Mouse (Mus musculus) heart, adult 2 months (tissue): ENCODE data around the gene Zcchc24. TPM values are rescaled to one million over a fixed set of nuclear protein-coding genes. Genes with fewer than 3 reads are reported as not detected.

ENCODE experiments used
- DNase-seq, 2 experiments: peaks; one replicate each; pipeline ENCODE4 v3.0.0; 2021
- H3K27ac ChIP-seq: fragments of 200-600 bp; 2 replicates; pipeline ENCODE4 v1.8.1; 2022
- H3K27me3 ChIP-seq: fragments of 200-500 bp; 2 replicates; pipeline ENCODE4 v1.6.1; 2012; ENCODE audit warnings: mild to moderate bottlenecking, low read length, inconsistent platforms, mixed read lengths; ENCODE audit not compliant: control insufficient read depth, insufficient read depth
- H3K36me3 ChIP-seq: fragments of 200-500 bp; 2 replicates; pipeline ENCODE4 v1.6.1; 2012; ENCODE audit warnings: low read length, inconsistent platforms; ENCODE audit not compliant: control insufficient read depth, insufficient read depth
- H3K4me1 ChIP-seq: fragments of 200-500 bp; 2 replicates; pipeline ENCODE4 v1.6.1; 2011; ENCODE audit warnings: low read length; ENCODE audit not compliant: control insufficient read depth, insufficient read depth
- H3K4me3 ChIP-seq: fragments of 200-600 bp; 2 replicates; pipeline ENCODE4 v1.8.1; 2022
- H3K79me2 ChIP-seq: fragments of 200-500 bp; replicated peaks from 2 replicates; pipeline ENCODE4 v1.6.1; 2012; ENCODE audit warnings: mild to moderate bottlenecking, inconsistent platforms, low read length, moderate library complexity, mixed read lengths; ENCODE audit not compliant: control insufficient read depth, insufficient read depth
- H3K9ac ChIP-seq: fragments of 200-500 bp; 2 replicates; pipeline ENCODE4 v1.6.1; 2012; ENCODE audit warnings: low read depth, mild to moderate bottlenecking, control low read depth, inconsistent platforms, low read length, mixed read lengths
- CTCF ChIP-seq: fragments of 200-600 bp; IDR thresholded peaks from 2 replicates; pipeline ENCODE4 v1.8.1; 2022; ENCODE audit warnings: antibody characterized with exemption, mild to moderate bottlenecking, moderate library complexity
- EP300 ChIP-seq: fragments of 200-500 bp; IDR thresholded peaks from 2 replicates; pipeline ENCODE4 v1.6.1; 2011; ENCODE audit warnings: low read depth, low read length, control low read depth; ENCODE audit not compliant: insufficient read depth
- POLR2A ChIP-seq: fragments of 200-500 bp; IDR thresholded peaks from 2 replicates; pipeline ENCODE4 v1.6.1; 2011; ENCODE audit warnings: mild to moderate bottlenecking, low read depth, low read length, control low read depth; ENCODE audit not compliant: insufficient read depth
- WGBS: fragments of 180-500 bp; shearing (Covaris S2); methylation state at CpG from one replicate; pipeline ENCODE4 v1.1.7; 2018; 5-methylcytosine and 5-hydroxymethylcytosine counted together
- intact Hi-C: fragments of 180-260 bp; cut with DNase I; formaldehyde crosslinking; loops from one replicate; pipeline ENCODE4 v1.15.1; 2025
- polyA plus RNA-seq: library from polyadenylated mRNA; depleted of rRNA; stranded (reverse); fragments of >200 nt; gene quantifications from 2 replicates; pipeline ENCODE4 v1.2.3, GENCODE M21; 2012
- total RNA-seq, 2 experiments: library from RNA; stranded (reverse); gene quantifications; 2 replicates each; pipeline ENCODE4 v1.2.3; 2021

The Zcchc24 gene
- total and polyA plus RNA-seq, 3 experiments = 27.3 to 33.5 (median 33.5) TPM

- H3K27me3 ChIP-seq = no peaks in the 10 kb centered on the region
- intact Hi-C loops = no loop called here
- DNase-seq = no peak
- no peak for TF ChIP-seq POLR2A
- no peak for TF ChIP-seq EP300
- TF ChIP-seq CTCF = no peak
- WGBS = 89% methylated on average over 4 of the region's 4 CpGs
- no peak overlapping the region for H3K27ac ChIP-seq
- no peaks in the 10 kb centered on the region for H3K36me3 ChIP-seq
- H3K4me1 ChIP-seq = peaks cover 3% of the 10 kb centered on the region; the same call in 1 of the 2 replicates
- H3K9ac ChIP-seq = no peak overlapping the region
- no peaks in the 10 kb centered on the region for H3K79me2 ChIP-seq
- H3K4me3 ChIP-seq = no peak overlapping the region
These were observed 16.4 kb upstream of the Zcchc24 start for GRCm38 (mm10) chr14:25785210-25785609.

- Histone ChIP-seq H3K4me1 (peaks cover 2% of the 10 kb centered on the region; the same call in 1 of the 2 replicates), H3K4me3 (no peak overlapping the region), H3K36me3 (no peaks in the 10 kb centered on the region), H3K27ac (no peak overlapping the region), H3K27me3 (no peaks in the 10 kb centered on the region), H3K9ac (no peak overlapping the region), H3K79me2 (no peaks in the 10 kb centered on the region)
- no peak for TF ChIP-seq CTCF
- TF ChIP-seq EP300 = no peak
- TF ChIP-seq POLR2A = no peak
- WGBS = 57% methylated on average over 7 of the region's 7 CpGs
- intact Hi-C loops = no loop called here
- DNase-seq = no peak
These were observed 14.4 kb upstream of the Zcchc24 start for GRCm38 (mm10) chr14:25783220-25783619.

- WGBS = 85% methylated on average over 11 of the region's 11 CpGs
- no peaks in the 10 kb centered on the region for H3K27me3 ChIP-seq
- H3K4me3 ChIP-seq = no peak overlapping the region
- no peak for DNase-seq
- TF ChIP-seq EP300 (no peak), POLR2A (no peak), CTCF (no peak)
- H3K4me1 ChIP-seq = no peaks in the 10 kb centered on the region
- intact Hi-C loops = no loop called here
- no peak overlapping the region for H3K9ac ChIP-seq
- no peaks in the 10 kb centered on the region for H3K36me3 ChIP-seq
- H3K27ac ChIP-seq = no peak overlapping the region
- no peaks in the 10 kb centered on the region for H3K79me2 ChIP-seq
These were observed 11.8 kb upstream of the Zcchc24 start for GRCm38 (mm10) chr14:25780601-25781000.

- no peak for TF ChIP-seq POLR2A
- no peak for TF ChIP-seq CTCF
- peak; percentile 51; the same call in 1 of the 2 replicates for TF ChIP-seq EP300
- no peak for DNase-seq
- Histone ChIP-seq H3K9ac (no peak overlapping the region), H3K27me3 (no peaks in the 10 kb centered on the region), H3K4me1 (peaks cover 5% of the 10 kb centered on the region), H3K79me2 (no peaks in the 10 kb centered on the region), H3K4me3 (no peak overlapping the region), H3K27ac (no peak overlapping the region), H3K36me3 (no peaks in the 10 kb centered on the region)
- intact Hi-C loops = no loop called here
- 55% methylated on average over 6 of the region's 6 CpGs for WGBS
These were observed 7.5 kb upstream of the Zcchc24 start for GRCm38 (mm10) chr14:25776294-25776693.

GRCm38 (mm10) chr14:25774100-25774499 lies 5.3 kb upstream of the Zcchc24 start:
- DNase-seq = no peak
- WGBS = 46% methylated on average over 5 of the region's 5 CpGs
- H3K27ac ChIP-seq = no peak overlapping the region

GRCm38 (mm10) chr14:25773039-25773438 lies 4.2 kb upstream of the Zcchc24 start:
- no peaks in the 10 kb centered on the region for H3K79me2 ChIP-seq
- TF ChIP-seq EP300 (no peak), POLR2A (no peak), CTCF (no peak)
- peaks cover 5% of the 10 kb centered on the region for H3K4me1 ChIP-seq
- no peaks in the 10 kb centered on the region for H3K27me3 ChIP-seq
- H3K9ac ChIP-seq = no peak overlapping the region
- H3K4me3 ChIP-seq = no peak overlapping the region
- no peaks in the 10 kb centered on the region for H3K36me3 ChIP-seq
- no peak overlapping the region for H3K27ac ChIP-seq
- intact Hi-C loops = no loop called here
- 47% methylated on average over 4 of the region's 4 CpGs for WGBS
- DNase-seq = no peak

More at GRCm38 (mm10) chr14:25774100-25774499, 5.3 kb upstream of the Zcchc24 start:
- TF ChIP-seq EP300 = no peak
- no peak for TF ChIP-seq POLR2A
- no peak for TF ChIP-seq CTCF
- Histone ChIP-seq H3K4me3 (no peak overlapping the region), H3K79me2 (no peaks in the 10 kb centered on the region), H3K36me3 (no peaks in the 10 kb centered on the region), H3K27me3 (no peaks in the 10 kb centered on the region), H3K9ac (no peak overlapping the region), H3K4me1 (peaks cover 5% of the 10 kb centered on the region)
- intact Hi-C loops = no loop called here
